Mouse (Mus musculus) adrenal gland (tissue): ENCODE data around the gene Def8.
"Not testable (repeated sequence)": the region's sequence is repeated elsewhere in the genome, so short reads cannot be mapped to it uniquely, and the experiment has no call there.

Experiments used
- intact Hi-C: fragments of 180-260 bp; cut with DNase I; formaldehyde crosslinking; loops from one replicate; pipeline ENCODE4 v1.15.1; 2025

The Def8 gene

DNA sequence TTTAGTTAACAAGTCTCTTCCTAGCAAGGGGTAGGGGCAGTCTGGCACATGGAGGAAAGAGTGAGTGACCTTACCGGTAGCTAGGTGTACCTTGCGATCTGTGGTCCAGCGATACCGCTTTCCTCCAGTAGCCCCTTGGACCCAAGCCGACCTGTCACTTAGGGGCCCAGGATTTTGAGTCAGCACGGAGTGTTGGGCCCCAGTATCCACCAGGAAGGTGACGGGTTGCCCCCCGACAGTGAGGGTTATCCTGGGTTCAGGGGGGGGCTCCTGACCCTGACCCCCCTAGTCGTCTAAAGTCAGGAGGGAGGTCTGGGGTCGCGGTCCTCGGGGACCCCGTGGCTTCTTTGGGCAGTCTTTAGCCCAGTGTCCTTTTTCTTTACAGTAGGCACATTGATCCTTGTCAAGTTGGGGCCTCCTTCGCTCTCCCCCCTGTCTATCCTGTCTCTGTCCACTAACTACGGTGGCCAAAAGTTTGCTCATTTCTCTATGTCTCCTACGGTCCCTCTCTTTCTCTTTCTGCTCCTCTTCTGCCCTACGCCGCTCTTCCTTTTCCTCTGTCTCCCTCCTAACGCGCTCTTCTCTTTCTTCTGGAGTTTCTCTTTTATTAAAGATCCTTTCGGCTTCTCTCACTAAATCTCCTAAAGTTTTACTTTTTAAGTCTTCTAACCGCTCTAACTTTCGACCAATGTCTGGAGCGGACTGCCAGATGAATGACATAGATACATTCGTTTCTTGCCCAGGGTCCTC is 8.5 kb downstream of the Def8 start:
- intact Hi-C loops: no loop called here

DNA sequence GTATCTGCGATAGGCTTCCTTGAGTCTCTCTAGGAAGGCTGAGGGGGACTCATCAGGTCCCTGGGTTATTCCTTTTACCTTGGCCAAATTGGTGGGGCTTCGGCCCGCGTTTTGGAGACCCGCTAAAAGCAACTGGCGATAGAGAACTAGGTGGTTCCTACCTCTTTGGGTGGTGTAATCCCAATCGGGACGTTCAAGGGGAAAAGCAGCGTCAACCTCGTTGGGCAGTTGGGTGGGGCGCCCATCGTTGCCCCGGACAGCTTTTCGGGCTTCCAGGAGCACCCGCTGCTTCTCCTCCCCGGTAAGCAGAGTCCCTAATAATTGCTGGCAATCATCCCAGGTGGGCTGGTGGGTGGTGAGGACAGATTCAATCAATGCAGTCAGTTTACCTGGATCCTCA is 9.1 kb downstream of the Def8 start:
- intact Hi-C loops: no loop called here

DNA sequence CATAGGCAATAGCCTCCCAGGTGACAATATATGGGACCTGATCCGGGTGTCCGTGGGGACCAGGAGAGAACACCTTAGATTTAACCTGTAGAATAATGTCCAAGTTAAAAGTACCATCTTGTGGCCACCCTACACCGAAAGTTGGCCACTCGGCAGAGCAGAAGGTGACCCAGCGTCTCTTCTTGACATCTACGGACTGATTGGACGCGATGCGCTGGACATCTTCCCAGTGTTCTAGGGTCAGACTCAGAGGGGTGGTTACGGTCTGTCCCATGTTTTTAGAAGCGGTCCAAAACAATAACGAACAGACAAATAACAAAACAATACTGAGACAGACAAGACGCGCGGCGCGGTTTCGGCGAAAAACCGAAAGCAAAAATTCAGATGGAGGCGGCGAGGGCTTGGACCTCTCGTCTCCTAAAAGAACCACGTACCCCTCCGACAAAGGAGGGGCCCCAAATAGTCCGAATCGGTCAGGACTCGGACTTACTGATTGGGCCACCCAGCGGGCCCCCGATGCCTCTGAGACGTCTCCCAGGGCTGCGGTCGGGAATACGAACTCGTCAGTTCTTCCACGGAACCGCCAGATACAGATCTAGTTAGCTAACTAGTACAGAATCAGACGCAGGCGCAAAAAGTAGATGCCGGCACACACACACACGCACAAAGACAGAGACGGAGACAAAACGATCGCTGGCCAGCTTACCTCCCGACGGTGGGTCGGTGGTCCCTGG is 10.1 kb downstream of the Def8 start:
- intact Hi-C loops: not testable (repeated sequence)

DNA sequence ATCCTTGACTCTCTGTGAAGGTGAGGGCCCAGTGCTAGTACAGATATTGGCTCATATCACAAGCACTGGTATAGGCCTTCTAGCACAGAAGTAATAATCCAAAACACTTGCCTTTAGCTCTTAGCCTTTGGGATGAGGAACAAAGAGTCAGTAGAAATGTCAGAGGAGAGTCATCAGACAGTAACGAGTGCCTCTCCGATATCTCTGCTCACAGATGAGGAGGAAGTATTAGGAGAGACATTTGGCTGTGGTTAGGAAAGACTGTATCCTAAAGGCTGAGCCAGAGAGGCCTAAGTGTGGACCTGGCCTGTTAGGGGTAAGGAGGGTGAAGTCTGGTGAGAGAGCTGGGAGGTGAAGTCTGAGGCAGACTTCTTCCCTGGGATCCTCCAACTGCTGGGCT is 18.5 kb downstream of the Def8 start:
- intact Hi-C loops: no loop called here

DNA sequence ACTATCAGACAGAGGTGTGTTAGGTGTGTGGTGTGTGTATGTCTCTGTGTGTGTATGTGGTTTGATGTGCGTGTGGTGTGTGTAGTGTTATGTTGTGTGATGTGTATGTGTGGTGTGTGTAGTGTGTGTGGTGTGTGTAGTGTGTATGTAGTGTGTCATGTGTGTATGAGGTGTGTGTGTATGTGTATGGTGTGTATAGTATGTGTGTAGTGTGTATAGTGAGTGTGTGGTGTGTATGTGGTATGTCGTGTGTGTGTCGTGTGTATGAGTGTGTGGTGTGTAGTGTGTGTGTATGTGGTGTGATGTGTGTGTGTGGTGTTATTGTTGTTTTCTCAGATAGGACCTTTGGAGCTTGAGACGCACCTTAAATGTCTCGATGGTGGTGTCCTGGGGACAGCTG is 19.0 kb downstream of the Def8 start:
- intact Hi-C loops: no loop called here

DNA sequence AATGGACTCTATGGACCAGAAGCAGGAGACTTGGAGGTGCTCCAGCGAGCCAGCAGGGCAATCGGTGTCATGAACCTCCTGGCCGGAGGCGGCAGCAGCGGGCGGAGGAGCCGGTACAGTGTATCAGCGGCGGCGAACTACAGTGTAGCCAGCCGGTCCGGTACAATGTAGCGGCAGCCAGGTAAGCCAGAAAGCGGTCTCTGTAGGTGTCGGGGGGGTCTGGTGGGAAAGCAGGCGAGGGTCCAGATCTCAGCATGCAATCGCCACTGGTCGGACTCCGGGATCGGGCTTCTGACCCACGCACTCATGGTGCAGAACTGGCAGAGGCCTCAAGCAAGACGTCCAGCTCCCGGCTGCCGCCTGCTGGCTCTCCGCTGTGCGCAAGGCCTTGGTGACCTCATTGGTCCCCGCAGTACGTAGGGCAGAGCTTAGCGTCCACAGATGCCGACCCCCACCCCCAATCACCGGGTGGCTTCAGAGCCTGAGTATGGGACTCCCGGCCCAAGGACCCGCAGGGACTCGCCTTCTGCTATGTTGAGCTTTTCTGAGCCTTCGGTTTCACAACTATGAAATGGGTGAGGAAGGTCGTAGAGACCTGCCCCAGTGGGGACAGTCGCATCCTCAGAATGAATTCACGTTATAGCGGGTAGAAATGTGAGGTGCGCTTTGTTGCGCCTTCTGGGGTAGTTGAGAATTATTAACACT is 19.7 kb downstream of the Def8 start:
- intact Hi-C loops: no loop called here

DNA sequence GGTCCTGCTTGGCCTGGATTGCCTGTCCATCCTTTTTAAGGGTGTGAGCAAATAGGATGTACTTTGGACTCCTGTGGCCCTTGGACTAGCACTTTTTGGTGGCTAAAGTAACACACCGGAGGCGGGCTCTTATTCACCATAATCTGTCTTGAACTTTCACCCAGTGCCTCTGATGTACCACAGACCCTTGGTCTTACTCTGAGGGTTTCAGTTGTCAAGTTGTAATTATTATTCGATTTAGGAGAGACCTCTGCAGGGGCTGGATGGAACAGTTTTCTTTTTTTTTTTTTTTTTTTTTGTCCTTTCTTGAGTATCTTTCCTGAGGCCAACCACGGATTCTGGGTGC is 20.2 kb downstream of the Def8 start:
- intact Hi-C loops: no loop called here

DNA sequence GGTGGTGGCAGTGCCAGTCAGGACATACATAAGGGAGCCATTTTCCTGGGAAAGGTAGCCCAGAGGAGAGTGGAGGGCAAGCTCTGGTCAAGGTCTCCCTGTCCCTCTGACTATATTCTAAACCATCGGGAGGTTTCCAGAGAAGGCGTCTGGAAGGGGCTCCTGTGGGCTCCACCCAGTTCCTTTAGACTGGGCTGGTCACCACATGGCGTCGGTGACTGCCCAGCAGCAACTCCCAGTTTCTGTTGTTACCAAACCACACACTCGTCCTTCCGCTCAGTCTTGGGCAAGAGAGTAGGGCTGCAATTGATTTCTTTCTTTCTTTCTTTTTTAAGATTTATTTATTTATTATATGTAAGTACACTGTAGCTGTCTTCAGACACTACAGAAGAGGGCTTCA is 20.8 kb downstream of the Def8 start:
- intact Hi-C loops: no loop called here

DNA sequence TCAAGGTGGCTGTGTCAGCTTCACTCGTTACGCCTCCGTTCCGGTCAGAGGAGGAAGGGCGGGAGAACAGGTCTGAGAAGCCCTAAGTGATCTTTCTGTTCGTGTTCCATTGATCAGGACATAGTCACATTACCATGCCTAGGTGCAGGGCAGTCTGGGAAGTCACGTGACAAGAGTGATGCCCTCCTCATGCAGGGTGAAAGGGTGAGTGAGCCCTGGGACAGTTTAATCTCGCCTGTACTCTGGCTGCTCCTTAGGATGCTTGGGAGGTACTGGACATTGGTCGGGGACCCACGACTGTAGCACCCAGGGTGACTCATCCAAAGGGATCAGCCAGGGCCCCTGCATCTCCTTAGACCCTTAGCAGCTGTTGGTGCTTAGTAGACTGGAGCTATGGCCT is 22.7 kb downstream of the Def8 start:
- intact Hi-C loops: no loop called here

DNA sequence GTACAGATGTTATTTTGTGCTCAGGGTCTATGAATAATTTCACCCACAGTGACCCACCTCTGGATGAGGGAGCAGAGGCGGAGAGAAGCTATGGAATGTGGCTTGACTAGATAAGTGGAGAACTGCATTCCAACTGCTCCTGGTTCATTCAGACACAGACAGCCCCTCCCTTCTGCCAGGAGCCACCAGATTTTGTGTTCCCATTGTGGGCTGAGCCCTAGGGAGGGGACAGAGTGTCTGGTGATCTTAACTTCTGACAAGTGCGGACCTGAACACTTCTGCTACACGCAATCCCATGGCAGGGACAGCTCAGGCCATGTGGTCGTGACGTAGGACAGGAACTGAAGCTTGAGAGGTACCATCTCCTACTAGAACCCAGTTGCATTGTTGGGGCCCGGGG is 23.5 kb downstream of the Def8 start:
- intact Hi-C loops: no loop called here

DNA sequence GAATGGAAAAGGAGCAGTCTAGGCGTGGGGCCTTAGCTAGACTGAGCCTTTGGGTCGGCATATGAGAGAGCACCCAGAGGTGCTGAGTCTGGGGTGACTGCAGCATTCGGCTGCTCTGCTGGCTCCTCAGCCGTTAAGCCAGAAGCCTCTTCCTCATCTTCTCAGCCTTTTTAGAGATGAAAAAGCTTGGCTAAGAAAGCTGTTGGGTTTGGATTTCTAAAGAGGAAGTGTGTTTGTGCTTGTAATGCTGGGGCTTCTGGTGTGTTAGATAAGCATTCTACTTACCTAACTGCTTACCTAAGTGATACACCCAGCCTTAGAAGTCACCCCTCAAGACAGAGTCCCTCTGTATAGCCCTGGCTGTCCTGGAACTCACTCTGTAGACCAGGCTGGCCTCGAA is 27.5 kb downstream of the Def8 start:
- intact Hi-C loops: no loop called here

DNA sequence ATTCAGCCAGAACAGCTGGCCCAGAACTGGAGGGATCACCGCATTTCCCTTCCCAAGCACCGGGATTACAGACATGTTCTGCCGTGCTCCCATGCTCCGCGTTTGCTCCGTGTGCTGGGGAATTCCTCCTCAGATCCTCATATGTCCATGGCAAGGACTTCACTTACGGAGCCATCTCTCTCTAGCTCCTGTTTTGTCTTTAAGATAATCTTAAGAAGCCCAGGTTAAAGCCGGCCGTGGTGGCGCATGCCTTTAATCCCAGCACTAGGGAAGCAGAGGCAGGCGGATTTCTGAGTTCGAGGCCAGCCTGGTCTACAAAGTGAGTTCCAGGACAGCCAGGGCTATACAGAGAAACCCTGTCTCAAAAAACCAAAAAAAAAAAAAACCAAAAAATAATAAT is 28.4 kb downstream of the Def8 start:
- intact Hi-C loops: not testable (repeated sequence)

DNA sequence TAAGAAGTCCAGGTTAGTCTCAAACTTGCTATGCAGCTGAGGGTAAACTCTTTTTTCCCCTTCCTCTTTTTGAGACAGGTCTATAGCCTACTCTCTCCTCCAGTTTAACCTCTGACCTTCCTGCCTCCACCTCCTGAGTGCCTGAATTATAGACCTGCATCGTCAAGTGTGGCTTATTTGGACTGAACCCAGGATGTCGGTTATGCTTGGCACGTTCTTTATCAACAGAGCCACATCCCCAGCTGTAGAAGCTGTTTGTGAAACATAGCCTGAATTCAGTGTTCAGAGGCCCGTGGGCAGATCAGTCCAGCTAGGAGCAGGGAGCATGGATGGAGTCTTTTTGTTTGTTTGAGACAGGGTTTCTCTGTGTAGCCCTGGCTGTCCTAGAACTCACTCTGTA is 28.8 kb downstream of the Def8 start:
- intact Hi-C loops: no loop called here

DNA sequence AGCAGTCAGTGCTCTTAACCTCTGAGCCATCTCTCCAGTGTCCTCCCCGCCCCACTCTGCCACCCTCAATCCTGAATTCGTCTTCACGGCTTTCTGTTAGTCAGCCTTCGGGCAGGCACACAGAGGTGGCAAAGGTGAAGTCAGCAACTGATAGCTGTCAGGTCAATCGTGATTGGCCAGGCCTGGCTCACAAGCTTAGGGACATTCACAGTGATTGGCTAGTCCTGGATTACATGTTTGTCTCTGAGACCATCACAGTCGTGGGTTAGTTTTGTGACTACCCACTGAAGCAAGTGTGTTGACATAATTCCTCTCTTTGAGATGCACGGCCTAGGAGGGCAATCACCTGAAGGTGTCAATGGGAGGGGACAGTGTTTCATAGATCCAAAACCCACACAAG is 30.0 kb downstream of the Def8 start:
- intact Hi-C loops: no loop called here

DNA sequence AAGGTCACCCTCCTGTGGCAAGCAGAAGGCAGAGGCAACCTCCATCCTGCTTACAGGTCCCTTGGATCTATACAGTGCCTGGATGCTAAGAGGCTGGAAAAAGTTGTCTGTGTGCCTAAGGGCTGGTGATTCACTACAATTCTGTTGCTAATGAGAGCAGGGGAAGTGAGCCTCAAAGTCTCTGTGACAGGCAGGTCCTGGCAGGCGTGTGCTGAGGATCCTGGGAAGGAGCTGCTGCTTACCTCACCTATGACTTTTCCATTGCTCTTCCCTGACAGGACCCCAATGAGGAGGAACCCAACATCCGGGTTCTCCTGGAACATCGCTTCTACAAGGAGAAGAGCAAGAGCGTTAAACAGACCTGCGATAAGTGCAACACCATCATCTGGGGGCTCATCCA is 30.6 kb downstream of the Def8 start:
- intact Hi-C loops: no loop called here

DNA sequence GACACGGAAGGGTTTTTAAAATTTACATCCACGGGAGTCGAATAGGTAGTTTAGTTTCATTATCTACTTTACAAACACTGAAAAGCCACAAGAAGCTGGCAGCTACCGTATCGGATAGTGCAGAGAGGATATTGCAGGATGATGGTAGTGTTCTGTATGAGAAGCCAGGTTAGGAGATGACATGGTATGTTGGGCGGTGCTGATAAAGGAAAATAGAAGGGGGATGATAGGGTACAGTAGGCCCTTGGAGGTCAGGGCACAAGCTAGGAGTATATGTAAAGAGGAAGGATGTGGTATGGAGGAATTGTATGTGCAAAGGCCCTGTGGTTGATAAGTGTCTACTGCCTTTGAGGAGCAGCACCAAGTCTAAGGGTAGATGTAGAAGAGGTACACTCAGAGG is 31.2 kb downstream of the Def8 start:
- intact Hi-C loops: no loop called here

DNA sequence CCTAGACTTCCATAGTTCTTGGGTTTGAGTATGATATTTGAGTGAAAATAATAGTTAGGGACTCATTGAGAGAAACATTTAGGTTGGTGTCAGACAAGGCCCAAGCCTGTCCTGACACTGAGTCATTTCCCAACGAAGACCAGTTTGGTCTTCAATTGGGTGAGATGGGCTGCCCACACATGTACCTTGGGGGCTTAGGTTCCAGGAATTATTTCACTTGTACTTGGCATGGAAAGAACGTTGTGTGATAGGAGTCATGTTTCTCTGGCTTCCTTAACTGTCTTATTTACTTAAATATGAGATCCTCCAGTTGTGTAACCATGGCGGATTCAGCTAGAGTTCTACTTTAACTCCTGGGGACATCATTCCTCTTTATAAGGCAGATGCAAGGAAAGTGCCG is 40.3 kb downstream of the Def8 start:
- intact Hi-C loops: no loop called here

DNA sequence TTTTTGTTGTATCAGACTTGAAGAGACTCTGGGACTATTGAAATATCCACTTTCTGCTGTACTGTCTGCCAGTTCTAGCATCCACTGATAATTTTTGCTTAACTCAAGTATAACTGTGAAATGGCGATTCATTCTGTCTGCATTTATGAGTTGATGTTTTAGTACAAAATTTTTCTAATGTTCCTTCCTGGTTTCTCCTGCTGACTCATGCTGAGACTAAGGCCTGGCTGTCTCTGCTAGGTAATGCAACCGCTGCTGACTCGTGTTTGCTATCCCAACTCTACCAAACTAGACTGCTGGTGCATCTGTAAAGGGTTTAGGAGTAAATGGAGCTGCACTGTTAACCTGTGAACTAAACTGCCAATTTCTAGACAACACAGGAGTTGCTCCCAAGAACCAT is 44.1 kb downstream of the Def8 start:
- intact Hi-C loops: no loop called here

DNA sequence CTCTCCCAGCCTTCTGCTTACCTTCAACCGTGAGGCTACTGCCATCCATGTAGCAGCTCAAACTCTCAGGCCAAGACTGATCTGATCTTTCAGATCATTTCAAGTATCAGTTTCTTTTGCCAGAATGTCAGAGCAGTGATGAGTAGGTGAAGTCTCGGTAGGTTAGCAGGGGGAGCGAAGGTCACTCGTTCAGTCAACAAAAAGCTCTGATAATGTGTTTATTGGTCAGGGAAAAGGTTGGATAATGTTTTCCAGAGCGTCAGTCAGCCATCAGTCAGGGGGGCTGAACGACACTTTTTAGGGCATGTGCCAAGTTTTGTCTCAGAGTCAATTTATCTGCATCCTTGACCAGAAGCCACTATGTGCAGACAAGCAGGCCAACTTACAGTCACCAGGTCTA is 49.7 kb downstream of the Def8 start:
- intact Hi-C loops: not testable (repeated sequence)

DNA sequence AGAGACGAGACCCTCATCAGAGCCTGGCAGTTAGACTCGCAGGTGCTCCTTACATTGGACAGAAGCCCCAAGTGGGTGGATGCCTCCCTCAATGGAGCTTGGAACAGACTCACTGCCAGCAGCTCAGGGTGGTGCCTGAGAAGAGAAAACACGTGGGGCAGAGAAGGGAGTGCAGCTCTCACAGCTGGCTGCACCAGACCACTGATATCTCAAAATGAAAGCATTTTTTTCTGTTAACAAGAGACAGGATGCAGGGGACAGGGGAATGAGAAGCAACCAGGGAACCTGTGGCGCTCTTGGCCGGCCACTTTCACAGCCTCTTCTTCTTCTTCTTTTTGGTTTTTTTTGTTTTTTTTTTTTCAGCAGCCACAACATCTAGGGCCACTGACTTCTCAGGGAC is 51.2 kb downstream of the Def8 start:
- intact Hi-C loops: not testable (repeated sequence)

DNA sequence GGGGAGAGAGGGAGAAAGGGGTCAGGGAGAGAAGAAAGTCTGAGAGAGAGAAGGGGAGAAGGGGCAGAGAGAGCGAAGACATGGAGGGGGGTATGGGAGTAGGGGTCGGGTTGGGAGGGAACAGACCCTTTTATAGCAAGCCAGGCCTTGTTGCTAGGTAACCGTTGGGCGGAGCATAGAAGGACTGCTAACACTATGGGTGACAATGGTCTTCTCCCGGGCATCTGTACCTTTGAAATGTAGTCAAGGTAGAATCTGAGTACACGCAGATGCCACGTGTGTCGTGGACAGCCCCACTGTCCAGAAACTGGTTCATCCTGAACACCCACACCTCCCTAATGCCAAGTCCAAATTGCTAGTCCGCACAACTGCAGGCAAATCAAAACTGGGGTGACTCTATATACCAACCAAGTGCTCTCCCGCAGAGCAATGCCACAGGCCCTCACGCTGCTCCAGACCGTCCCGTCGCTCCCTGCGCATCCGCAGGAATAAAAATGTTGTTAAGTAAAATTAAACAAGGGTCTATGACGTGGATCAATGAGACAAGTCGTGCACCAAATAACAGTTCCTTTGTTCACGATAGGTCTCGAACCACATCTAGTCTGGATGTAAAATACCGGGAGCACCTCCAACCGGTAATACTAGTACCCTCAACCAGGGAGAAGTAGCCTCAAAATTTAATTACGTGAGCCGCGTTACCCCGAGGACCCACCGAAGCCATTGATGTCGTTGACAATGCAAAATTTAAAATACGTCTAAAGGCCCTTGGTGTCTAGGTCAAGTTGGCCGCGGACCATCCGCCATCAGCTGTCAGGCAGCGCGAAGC is 53.8 kb downstream of the Def8 start:
- intact Hi-C loops: no loop called here

DNA sequence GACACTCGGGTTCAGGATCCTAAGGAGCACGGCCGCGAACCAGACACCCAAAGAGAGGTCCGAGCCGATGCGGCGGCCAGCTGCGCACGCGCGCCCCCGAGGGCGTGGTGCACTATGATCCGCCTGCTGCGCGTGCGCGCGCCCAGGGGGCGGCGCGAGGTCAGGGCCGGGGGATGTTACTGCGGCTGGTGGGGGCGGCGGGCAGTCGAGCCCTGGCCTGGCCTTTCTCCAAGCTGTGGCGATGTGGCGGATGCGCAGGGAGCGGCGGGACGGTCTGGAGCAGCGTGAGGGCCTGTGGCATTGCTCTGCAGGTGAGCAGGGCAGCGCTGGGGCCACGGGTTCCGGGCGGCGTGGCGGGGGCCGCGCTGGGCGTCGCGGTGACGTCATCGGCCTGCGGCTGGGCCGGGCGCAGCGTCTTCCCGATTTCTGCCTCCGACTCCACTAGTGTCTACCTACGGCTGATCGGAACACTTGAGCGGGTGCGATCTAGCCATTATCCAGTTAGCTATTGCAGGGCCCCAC is 54.5 kb downstream of the Def8 start, which contains the start of gene Afg3l1:
Gene Afg3l1 (plus strand): TSS at position 167 of the 522 bp plus-strand sequence.
- intact Hi-C loops: no loop called here
